8 mouse cellular contexts compared by ENCODE assay signal in the genomic region with DNA sequence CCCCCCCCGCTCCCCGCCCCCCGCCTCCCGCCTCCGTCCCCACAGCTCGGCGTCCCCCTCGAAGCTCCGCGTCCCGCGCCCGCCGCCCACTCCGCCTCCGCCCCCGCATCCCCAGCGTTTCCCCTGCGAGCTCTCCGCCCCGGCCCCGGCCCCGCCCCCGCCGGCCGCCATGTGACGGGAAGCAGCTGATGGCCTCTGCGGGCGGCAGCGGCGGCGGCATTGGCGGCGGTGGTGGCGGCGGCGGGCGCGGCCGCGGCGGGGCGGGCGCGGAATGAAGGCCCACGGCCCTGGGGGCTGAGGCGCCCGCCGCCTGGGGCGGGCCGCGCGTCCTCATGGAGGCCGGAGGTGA. TPM values are rescaled to one million over a fixed set of nuclear protein-coding genes. Genes with fewer than 3 reads are reported as not detected.
A peak's percentile ranks its signal among the peaks of the same experiment; 100 is the strongest.
DNase-seq lines count a peak whose midpoint lies in the region; ATAC-seq and TF ChIP-seq lines count a peak whose summit lies in the region.

A gene (plus strand): TSS at position 176 of the 349 bp plus-strand sequence.

- no peaks in the 10 kb centered on the region for H3K36me3 ChIP-seq in hindbrain, postnatal 0 days (ENCODE audit: insufficient read depth, low read length)

- intact Hi-C loops in left cerebral cortex, postnatal 14 days (cut with DNase I): loop anchor here (5.0 kb wide), 3 partner anchors 40 to 240 kb away; a partner anchor contains a TSS

- peak; percentile 46 for DNase-seq in adipocyte (ENCODE audit: low spot score)
- peak; percentile 89 for DNase-seq in gastrocnemius, postnatal 10 days
- DNase-seq in hindbrain, postnatal 0 days (ENCODE audit: low spot score): peak; percentile 85
- peak; percentile 70 to 81 for DNase-seq in left cerebral cortex, postnatal 14 days (ENCODE audit: low spot score in 2 of 2)
- peak; percentile 89 to 92 for DNase-seq in right cerebral cortex, postnatal 10 days (ENCODE audit: low spot score in 2 of 2)
- peak; percentile 68 to 83 for DNase-seq in urinary bladder, postnatal 36 days (ENCODE audit: low spot score in 2 of 2)

- no peaks in the 10 kb centered on the region for H3K9me3 ChIP-seq in hindbrain, postnatal 0 days (ENCODE audit: low read length)

- TF ChIP-seq CTCF in hindbrain, postnatal 0 days (IDR thresholded peaks at IDR 0.05; ENCODE audit: low read depth): no peak

- H3K4me2 ChIP-seq in hindbrain, postnatal 0 days (ENCODE audit: low read depth, low read length): peak within 1 kb of the TSS; percentile 79

- H3K4me1 ChIP-seq in hindbrain, postnatal 0 days (ENCODE audit: insufficient read depth, low read length): peaks cover 16% of the 10 kb centered on the region; the same call in 1 of the 2 replicates

- H3K27ac ChIP-seq in hindbrain, postnatal 0 days: peak within 1 kb of the TSS; percentile 95

- no peaks in the 10 kb centered on the region for H3K27me3 ChIP-seq in hindbrain, postnatal 0 days (ENCODE audit: insufficient read depth, low read length)

- 0 out of 2 replicates have a peak, but pooled peaks have one; percentile 12 for ATAC-seq in common myeloid progenitor, adult 5-6 weeks (replicated peaks; ENCODE audit: low read depth, poor library complexity, severe bottlenecking)
- peak; percentile 81 for ATAC-seq in hindbrain, postnatal 0 days
- peak; percentile 30 for ATAC-seq in megakaryocyte progenitor cell, adult 5-6 weeks (replicated peaks; ENCODE audit: poor library complexity)

- H3K9ac ChIP-seq in hindbrain, postnatal 0 days (replicated peaks; ENCODE audit: low read length): peak within 1 kb of the TSS; percentile 98

- under 1% methylated on average over 18 of the region's 54 CpGs for WGBS in hindbrain, postnatal 0 days

- H3K4me3 ChIP-seq in hindbrain, postnatal 0 days (ENCODE audit: low read length): peak within 1 kb of the TSS; percentile 98

RNA-seq across cellular contexts. Expression of the gene that starts here (rescaled TPM):
- total RNA-seq in common myeloid progenitor, adult 5-6 weeks (2017): 19.4 and 26.6 TPM in 2 replicates
- total RNA-seq in gastrocnemius, postnatal 10 days (2021): 10 to 100 TPM; 80.3 to 83.1 TPM
- 412 and 421 TPM in 2 replicates for total RNA-seq in hindbrain, postnatal 0 days (2014; rRNA removed)
- 296 and 321 TPM in 2 replicates for polyA plus RNA-seq in hindbrain, postnatal 0 days (2015; fragmentation: Nextera tagmentation; extraction: Ambion mirVana)
- total RNA-seq in left cerebral cortex, postnatal 14 days (2021): 100 to 1,000 TPM; 387 to 415 TPM
- 8.6 and 8.7 TPM in 2 replicates for total RNA-seq in megakaryocyte progenitor cell, adult 5-6 weeks (2015)
- total RNA-seq in megakaryocyte progenitor cell, adult 5-6 weeks (2017): 11.3 and 27.1 TPM in 2 replicates

Comparison
In these comparisons a context has a peak if more than half of its experiments do, and no peak if none do; other contexts are left out.
1. Peak in every context shown above with its lines: DNase-seq, ATAC-seq, H3K4me3 ChIP-seq and H3K27ac ChIP-seq.
2. ATAC-seq: peak in every context shown above with its lines; median percentile 81 in hindbrain, postnatal 0 days; 30 in megakaryocyte progenitor cell, adult 5-6 weeks; 12 in common myeloid progenitor, adult 5-6 weeks.